Mouse (Mus musculus) cortical plate, adult 2 months (tissue): ENCODE measurements around the gene Fgfr2.

Experiments
- CTCF ChIP-seq: fragments of 200-500 bp; IDR thresholded peaks from 2 replicates; pipeline ENCODE4 v1.5.1; 2011; ENCODE audit warnings: mild to moderate bottlenecking, control low read depth, low read length; ENCODE audit not compliant: insufficient read depth; ENCODE audit errors: extremely low read depth
- POLR2A ChIP-seq: fragments of 200-500 bp; IDR thresholded peaks from 2 replicates; pipeline ENCODE4 v1.6.1; 2011; ENCODE audit warnings: mild to moderate bottlenecking, low read length, control low read depth; ENCODE audit not compliant: insufficient read depth; ENCODE audit errors: extremely low read depth

DNA sequence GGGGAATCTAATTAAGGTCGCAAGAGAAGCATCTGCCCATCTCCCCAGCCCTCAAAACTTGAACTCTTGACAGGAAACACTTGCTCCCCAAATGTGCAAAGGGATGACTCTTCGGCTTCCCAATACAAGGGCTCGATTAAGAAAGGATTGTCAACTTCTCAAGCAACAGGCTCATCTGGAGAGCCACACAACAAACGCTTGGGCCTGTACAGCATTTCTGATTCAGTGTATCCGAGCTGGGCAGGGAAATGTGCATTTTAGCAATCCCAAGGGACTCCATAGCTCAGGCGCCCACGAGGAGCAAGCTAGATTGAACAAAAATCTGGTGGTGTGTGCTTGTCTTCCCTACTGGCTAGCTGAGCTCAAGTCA, 2576.7 kb downstream of the Fgfr2 start:
- TF ChIP-seq POLR2A (no peak), CTCF (no peak)
